Mouse (Mus musculus) bone marrow macrophage, adult 2 months (primary cell): ENCODE data around the gene Pim3.

Source experiments
- CTCF ChIP-seq: IDR thresholded peaks from 2 replicates; pipeline ENCODE4 v1.5.1; 2012; ENCODE audit warnings: low read depth, mild to moderate bottlenecking, low read length, moderate library complexity
- POLR2A ChIP-seq: IDR thresholded peaks from 2 replicates; pipeline ENCODE4 v1.6.1; 2012; ENCODE audit warnings: mild to moderate bottlenecking, low read depth, low read length, borderline replicate concordance

GRCm38 (mm10) chr15:88863695-88864231 lies 1.8 kb downstream of the Pim3 start:
- TF ChIP-seq CTCF: no peak
- TF ChIP-seq POLR2A: no peak
